Mouse (Mus musculus) retina, postnatal 1 day (tissue): ENCODE measurements around the gene Lzts2.

Experiments
- DNase-seq: peaks from one replicate; pipeline ENCODE4 v3.0.0-alpha.2; 2012

The Lzts2 gene

DNA sequence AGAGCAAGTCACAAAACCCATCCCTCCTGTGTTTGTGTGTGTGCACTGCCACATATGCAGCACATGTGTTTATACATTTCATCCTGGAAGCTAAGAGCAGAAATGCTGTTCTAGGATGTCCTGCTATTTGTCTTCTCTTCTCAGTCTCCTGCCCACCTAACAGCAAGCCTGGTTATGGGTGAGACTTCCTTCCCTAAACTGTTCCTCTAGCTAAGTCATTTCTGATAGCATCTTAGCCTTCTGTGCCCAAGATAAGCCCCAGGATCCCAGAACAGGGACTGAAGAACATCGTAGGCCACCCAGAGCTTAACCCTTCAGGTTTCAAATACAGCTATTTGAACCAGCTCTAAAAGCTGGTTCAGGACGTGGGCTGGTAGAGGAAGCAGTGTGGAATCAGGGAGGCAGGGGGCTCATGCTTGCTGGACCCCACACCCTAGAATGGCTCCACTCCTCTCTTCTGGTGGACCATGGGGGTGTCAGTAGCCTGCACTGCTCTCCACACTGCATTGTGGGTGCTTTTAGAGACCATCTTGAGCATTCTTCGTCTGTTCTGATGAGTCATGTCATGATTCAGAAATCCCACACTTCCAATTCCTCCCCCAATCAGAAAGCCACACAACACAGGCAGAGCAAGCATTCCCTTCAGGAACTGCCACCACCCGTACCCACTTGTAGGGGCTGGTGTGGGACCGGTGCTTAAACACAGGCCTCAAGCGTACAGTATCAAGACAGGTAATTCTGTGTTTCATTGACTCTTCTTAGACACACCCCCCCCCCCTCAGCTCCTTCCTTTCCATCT lies 40.9 kb downstream of the Lzts2 start:
- DNase-seq = no peak

DNA sequence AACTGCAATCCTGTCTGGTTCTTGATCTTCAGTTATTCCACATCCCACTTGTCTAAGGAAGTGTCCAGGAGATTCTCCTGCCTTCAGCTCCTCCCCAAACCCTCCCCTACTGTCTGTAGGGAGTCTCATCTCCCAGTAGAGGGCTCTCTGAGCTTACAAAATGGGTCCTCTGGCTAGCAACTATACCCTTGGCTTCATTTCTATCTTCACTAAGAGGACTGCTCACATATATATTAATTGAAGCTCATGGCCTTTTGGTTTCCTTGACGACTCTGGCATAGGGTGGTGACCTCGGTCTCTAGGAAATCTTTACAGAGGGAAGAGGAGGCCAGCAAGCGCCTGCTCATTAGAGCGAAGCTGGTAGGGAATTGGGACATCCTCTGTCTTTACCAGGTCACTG lies 42.1 kb downstream of the Lzts2 start:
- peak; percentile 89 for DNase-seq

DNA sequence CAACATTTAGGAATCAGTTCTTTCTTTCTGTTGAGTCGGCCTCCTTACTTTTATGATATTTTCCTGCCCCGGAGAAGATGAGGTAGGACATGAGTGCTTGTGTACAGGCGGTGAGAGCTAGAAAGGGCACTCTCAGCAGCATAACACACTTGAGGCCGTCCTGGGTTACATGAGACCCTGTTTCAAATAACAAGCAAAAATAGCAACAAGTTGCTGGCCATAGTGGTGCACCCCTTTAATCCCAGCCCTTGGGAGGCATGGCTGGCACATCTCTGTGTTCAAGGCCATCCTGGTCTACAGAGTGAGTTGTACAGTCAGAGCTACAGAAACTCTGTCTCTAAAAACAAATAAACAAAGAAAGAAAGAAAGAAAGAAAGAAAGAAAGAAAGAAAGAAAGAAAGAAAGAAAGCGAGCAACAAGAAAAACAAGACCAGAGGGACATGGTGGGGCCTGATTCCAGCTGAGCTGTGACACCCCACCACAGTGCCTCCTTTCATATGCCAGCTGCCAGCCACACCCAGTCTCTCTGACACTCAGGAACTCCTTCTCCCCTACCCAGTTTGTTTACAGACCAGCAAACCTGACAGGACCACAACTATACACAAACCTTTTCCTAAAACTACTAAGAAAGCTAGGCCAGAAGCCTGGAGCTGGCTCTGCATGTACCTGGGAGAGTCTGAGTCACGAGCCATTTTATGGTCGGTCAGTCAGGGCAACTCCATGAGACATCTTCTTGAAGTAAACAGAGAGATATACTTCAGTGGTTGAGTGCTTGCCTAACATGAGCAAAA lies 42.9 kb downstream of the Lzts2 start:
- no peak for DNase-seq

DNA sequence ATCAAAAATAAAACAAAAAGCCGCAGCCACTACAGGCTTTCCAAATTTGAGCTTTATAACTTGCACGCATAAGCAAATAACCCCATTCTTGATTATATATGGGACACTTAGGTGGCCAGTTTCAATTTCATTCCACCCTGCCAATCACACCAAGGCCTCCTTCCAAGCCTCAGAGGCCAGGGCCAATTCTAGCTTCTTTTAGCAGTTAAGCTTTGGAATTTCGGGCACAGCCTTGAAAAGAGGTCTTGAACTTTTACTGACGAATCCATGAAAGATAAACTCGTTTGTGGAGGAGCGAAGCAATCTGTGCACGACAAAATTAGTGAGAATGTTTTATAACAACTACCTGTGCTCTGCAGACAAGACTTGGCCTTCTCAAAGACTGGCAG lies 43.5 kb downstream of the Lzts2 start:
- no peak for DNase-seq

DNA sequence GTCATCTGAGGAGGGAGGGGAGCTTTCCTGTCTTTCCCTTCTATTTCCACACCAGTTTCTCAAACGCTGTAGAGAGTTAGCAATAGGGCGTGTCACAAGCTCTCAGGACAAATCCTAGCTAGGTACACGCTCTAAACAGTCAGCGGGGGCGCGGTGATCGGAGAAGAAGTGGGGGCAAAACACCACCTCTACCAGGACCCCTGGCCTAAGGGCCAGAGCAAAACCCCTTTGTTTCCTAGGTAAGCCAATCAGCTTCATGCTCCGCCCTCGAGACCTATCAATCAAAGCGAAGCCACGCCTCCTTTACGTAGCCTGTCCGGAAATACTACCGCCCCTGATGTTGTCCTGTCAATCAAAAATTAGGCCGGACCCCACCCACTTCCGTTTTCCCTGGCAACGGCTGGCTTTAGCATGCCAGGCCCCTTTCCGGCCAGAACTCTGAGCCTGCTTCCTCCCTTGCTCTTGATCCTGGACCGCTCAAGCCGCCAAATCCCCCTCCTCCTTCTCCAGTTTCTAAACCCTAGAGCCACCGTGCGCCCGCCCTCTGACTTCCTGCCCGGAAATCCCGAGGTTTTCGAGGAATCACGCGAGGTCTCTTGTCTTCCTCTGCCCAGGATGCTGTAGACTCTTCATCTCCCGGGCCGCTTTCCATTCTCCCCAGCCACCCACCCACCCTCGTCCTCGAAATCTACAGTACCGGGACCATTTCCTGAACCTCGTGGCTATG lies 44.1 kb downstream of the Lzts2 start:
- peak; percentile 99 for DNase-seq

DNA sequence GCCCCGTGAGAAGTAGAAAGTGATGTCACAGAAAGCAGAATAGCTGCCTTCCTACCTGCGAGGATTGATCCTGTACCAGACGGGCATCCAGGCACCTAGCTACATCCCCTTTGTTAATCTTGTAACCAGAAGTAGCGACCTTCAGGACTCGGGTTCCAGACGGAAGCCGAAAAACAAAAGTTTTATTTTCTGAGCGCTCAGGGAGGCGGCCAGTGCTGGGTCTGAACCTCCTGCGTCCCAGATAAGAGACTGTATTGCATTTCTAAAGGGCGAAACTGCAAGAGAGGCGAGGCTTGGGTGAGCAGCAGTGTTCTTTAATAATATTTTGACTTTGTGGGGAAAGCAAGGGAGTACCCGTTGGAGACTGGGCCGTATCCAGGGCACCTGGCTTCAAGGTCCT lies 44.6 kb downstream of the Lzts2 start:
- no peak for DNase-seq

DNA sequence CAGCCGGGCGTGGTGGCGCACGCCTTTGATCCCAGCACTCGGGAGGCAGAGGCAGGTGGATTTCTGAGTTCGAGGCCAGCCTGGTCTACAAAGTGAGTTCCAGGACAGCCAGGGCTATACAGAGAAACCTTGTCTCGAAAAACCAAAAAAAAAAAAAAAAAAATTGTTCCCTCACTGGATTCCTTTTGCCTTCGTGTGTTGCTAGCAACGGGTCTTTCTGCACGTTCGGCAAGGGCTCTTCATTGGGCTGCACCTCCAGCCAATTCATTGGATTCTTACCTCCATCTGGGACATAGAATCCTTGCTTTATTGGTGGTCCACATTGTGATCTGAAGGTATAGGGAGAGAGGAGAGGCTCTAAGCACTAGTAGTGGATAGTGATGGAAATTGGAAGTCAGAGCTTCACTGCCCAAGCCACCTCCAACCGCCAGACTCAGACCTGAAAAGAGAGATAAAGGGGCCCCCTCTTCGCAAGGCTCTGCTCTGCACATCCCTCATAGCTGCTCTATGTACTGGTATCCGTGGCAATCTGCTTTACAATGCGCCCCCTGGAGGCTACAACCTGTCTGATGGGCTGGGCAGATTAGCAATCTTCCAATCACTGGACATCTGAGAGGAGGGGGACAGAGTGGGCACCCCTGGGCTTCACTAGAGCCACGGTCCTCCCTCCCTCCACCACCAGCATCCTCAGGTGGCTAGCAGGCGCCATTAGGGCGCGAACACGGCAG lies 49.5 kb downstream of the Lzts2 start:
- DNase-seq = peak; percentile 78

DNA sequence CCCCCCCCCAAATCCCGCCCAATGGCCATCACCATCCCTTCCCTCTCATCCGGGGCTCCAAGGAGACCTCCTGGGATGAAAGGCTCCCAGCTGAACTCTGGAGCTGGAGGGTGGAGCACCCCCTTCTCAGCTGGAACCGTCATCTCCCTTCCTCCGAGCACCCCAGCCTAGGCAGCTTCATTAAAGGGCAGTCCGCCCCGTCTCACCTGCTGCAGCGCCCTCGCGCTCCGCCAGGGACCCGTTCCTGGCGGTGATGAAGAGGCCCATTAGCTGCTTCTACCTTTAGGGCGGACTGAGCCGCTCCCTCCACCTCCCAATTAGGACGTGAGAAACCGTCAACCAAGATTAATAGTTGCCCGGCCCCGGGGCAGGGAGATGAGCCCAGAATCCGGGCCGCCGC lies 51.0 kb downstream of the Lzts2 start:
- DNase-seq = no peak

DNA sequence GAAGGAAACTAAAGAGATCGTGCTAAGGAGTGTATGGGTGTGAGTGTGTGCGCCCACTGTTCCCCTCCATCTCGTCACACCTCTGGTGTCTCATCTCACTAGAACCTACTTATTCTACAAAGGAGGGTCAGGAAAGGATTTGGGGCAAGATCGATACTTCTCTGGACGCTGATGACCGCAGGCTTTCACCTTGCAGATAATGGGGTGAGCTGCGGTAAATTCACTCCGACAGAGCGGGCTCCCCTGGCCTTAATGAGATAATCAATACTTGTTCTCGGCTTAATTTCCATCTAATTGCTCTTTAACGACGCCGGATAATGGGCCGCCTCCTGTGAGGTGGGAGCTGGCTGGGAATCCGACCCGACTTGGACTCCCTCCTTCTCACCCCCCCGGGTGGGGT lies 53.0 kb downstream of the Lzts2 start:
- DNase-seq = no peak

DNA sequence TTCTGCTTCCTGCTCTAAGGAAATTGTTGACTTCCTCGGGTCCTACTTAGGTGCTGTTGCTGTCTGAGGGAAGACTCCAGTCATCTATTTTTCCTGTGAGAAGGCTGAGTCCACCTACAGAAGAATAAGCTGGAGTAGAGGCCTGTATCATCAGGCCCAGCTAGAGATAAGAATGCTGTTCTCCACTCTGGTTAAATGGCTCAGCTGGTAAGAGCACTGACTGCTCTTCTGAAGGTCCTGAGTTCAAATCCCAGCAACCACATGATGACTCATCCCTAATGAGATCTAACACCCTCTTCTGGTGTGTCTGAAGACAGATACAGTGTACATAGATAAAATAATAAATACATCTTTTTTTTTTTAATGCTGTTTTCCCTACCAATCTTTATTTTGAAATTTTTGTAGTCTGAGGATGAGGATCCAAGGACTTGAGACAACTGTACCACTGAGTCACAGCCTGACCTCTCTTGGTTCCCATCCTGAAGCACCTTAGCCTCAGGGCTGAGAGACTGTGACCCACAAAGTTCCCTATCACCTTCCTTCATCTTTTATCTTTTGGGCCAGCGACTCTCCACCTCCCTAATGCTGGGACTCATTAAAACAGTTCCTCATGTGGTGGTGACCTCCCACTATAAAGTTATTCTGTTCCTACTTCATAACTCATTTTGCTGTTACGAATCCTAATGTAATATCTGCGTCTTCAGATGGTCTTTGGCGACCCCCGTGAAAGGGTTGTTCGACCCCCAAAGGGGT lies 53.7 kb downstream of the Lzts2 start:
- DNase-seq = no peak

DNA sequence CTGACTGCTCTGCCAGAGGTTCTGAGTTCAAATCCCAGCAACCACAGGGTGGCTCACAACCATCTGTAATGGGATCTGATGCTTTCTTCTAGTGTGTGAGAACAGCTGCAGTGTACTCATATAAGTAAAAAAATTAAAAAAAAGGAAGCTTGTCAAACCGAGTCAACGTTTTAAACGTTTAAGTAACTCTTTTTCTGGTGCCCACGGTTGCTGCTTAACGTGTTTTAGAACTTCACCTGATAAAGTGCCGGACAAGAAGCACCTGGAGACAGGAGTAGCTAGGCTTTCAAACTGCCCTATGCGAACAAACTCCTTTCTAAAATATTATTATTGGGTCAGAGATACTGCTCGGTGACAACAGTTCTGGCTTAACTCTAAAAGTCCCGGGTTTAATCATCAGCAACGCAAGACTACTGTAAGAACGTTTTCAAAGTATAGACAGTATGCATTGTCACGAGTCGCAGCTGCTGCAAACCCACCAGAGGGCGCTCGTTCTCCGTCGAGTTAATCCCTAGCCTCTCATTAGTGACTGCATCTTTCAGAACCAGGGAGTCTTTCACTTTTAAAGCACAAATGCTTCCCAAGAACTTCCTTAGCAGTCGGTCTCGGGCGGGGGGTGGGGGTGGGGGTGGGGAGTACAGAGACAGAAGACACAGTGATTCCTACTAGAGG lies 59.8 kb downstream of the Lzts2 start:
- DNase-seq = peak; percentile 88

DNA sequence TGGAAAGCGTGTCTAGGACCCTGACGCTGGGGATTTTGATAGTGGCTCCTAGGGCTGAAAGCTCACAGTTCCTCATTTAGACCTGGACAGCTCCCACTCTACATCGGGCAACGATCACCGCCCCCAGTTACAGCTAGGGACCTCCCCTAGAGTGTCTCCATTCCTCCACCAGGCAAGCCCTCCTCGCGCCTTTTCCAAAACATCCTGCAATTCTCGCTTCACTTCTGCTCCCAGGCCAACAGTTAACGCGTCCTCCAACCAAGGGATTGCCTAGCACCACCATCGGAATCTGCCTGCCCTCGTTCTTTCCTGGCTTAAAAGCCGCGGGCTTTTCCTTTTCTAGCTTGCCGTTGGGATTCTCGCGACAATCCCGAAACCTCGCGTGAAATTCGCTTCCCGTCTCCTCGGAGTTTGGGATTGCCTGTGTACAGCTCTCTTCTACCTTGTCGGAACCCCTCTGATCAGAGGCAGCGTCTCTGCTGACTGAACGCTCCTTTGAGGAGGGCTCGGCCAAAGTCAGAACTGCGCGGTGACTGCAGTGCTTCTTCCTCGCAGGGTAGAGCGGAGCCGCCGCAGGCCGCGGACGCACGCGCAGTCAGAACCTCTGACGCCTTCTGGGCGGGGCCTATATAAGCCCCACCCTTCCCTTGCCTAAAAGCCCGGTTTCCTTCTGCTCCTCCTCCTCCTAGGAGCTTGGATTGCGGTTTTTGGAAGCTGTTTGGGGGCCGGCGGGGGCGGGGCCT lies 60.5 kb downstream of the Lzts2 start, which contains the start of gene Kazald1:
Gene Kazald1 (plus strand): TSS at position 662 of the 743 bp plus-strand sequence.
- DNase-seq = peak; percentile 96

DNA sequence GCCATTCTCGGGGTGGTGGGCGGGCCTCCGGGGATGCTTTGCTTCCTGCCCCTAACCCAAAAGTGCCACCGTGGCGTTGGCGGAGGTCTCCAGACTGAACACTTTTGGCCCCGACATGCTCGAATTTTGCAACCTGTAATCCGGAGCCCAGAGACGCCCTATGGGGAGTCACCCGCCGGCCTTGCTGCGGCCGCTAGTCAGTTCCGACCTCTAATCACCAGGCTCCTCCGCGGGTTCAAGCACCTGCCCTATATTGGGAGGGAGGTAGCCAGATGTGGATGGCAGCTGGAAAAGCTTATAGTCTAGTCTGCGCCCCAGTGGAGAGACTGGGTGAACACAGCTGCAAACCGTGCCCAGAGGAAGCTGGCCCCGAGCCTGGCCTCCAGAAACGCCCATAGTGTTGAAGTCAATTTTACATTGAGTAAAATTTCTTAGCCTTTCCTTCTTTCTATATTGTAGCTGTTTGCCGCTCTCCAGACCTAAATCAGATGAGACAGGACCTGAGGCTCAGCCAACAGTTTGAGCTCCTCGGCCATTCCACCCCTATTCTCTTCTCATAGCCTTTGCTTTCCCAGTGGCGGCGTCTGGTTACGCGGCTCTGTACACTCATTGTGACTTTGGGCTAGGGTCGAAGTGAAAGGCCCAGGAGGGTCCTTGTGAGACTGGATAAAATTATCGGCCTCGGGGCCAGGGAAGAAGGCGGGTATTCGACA lies 61.3 kb downstream of the Lzts2 start:
- no peak for DNase-seq

DNA sequence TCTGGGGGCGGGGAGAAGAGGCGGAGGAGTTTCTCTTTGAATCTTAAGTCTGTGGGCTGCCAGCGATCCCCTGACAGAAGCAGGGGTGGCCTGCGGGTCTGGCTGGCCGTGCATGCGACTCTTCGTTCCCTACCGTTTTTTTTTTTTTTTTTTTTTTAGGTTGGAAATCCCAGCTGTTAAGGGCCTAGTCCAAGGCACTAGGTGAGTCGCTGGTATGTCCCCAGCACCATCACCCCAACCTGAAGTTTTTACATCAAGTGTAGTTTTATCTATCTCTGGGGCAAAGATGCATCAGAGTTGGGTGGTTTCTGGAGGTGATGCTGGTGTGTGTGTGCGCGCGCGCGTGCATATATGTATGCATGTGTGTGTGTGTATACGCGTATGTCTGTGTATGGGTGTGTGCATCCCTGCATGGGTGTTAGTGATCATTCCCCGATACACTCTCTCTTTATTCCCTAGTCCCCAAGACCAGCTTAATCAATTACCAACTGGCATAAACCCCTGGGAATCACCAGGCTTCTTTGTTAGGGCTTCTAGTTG lies 61.9 kb downstream of the Lzts2 start:
- DNase-seq = no peak
